Mouse (Mus musculus) adrenal gland, adult (tissue): ENCODE measurements around the gene Arid1b.
"Not testable (repeated sequence)": the region's sequence is repeated elsewhere in the genome, so short reads cannot be mapped to it uniquely, and the experiment has no call there.

Experiments used
- DNase-seq, 2 experiments: peaks; one replicate each; pipeline ENCODE4 v3.0.0; 2022 to 2023; ENCODE audit warnings: low spot score in 1 of 2; ENCODE audit not compliant: inconsistent age in 2 of 2

Arid1b gene

DNA sequence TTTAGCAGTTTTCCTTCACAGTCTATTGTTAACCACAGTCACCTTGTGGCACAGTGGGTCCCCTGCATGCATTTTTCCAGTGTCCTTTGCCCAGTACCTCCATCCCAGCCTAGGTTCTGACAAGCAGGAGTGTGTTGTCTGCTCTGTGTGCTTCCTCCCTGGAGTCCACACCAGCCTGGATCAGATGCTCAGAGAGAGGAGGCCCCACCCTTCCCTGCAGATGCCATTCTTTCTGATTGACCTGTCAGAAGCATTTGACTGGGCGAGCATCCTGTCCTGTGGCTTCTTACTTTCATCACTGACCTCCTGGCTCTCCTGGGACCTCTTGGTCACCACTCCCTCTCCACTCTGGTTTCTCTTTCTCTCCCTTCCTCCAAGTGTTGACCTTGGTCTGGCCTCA lies 113.9 kb downstream of the Arid1b start:
- DNase-seq, result no peak

DNA sequence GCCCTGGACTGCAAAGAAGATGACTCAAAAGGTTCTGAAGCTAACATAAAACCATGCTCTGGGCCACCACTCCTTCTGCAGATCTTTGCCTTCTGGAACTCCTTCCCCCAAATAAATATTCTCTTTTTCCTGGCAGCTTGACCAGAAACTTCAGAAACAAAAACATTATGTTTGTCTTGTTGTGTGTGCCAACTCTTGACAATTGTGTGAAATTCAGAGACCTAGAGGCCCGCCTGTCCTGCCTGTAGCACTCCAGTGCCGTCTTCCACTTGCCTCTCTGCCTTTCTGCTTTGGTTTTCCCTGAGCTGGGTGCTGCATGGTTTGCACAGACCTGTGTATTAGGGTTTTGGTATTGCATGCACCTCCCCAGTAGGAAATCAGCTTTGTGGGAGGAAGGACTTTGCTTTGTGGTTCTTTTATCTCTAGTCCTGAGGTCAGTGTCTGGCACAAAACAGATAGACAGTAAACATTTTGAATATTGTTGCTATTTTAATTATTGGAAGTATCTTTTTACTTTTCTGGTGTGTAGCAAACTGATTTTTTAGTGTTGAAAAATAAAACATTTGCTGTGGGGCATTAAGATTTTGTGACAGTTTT lies 114.5 kb downstream of the Arid1b start:
- peak in 1 of 2 experiments; percentile 57 for DNase-seq

DNA sequence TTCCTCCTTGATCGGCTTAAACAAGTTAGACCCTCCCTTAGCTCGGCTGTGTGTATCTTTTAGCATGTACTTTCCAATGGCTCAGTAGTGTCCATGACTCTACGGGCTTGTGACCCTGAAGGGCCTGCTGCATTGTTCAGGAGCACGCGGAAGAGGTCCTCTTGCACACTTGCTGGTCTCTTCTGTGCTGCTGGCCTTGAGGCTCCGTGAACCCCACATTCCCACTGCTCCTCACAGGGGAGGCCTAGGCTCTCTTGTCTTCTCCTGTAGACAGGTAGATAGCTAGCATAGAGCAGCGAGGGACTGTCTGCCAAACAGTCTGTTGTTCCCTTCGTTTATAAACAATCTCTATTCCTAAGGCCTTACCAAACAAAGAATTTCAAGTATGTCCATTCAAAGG lies 115.2 kb downstream of the Arid1b start:
- DNase-seq, result peak in 1 of 2 experiments; percentile 66

DNA sequence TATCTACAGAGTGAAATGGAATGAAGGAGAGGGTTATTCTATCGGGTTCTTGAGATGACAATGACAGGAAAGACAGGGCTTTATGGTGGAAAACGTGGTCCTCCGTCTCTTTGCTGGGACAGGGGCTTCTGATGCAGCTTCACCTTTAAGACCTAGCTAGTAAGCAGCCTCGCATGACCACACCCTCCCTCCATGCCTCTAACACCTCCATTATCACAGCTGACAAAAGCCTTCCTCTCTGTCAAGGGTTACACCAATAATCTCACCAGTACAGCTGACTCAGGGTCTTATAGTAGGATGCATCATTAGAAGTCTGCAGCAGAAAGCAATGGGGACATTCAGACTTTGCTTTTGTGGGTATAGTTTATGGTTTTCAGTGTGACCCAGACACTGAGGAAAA lies 116.0 kb downstream of the Arid1b start:
- DNase-seq, result no peak

DNA sequence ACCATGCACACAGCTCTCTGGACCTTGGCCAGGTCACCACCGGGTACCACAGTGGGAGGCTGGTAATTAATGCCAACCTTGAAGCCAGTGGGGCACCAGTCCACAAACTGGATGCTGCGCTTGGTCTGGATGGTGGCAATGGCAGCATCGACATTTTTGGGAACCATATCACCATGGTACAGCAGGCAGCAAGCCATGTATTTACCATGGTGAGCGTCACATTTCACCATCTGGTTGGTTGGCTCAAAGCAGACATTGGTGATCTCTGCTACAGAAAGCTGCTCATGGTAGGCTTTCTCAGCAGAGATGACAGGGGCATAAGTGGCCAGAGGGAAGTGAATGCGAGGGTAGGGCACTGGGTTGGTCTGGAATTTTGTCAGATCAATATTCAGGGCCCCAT lies 116.8 kb downstream of the Arid1b start:
- DNase-seq, result not testable (repeated sequence)

DNA sequence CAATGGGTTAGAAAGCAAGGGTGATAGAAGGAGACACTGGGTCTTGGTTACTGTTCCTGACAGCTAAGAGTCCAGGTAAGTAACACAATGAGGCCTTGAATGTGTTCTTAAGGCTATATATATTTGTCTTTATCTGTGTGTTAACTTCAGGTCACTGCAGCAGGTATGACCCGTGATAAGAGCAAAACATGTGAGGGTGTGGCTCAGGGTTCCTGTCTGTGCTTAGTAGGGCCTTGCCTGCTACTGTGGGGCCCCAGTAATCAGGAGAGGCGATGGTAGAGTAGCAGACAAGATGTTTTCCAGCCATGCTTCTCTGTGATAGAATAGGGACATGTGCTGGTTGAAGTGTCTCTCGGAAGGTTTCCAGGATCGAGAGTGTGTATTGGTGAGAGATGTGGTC lies 118.0 kb downstream of the Arid1b start:
- no peak for DNase-seq

DNA sequence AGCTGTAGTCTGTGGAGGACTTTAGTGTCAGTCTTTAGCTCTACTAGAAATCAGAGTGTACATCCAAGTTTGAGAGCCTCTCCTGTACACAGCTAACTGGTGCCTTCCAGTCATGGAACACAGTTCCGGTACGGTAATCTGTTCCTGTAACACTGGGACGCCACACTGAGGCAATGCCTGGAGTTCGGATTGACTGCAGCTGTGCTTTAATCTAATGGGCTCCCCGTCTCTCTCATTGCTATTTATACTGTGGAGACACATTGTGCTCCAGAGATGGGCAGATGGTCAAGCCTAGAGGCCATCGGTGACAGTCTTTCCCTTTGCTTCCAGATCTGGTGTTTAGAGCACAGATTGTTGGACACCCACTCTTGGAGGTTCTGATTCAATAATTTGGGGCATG lies 121.8 kb downstream of the Arid1b start:
- DNase-seq, result no peak

DNA sequence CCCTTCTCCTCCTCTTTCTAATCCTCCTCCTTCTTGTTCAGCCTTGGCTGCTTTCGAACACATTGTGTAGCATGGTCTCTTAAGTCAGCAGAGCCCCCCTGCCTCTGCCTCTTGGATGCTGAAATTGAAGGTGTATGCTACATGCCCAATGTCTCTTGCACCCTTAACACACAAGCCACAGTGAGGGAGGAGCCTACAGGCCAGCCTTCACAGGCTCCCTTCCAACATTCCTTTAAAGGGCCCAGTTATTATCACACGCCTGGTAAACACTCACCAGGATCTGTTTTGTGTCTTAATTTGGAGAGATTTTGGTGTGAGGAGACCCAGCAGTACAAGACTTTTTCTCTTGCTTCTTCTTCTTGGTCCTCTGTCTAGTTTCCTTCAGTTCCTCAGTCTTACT lies 122.9 kb downstream of the Arid1b start:
- DNase-seq, result no peak

DNA sequence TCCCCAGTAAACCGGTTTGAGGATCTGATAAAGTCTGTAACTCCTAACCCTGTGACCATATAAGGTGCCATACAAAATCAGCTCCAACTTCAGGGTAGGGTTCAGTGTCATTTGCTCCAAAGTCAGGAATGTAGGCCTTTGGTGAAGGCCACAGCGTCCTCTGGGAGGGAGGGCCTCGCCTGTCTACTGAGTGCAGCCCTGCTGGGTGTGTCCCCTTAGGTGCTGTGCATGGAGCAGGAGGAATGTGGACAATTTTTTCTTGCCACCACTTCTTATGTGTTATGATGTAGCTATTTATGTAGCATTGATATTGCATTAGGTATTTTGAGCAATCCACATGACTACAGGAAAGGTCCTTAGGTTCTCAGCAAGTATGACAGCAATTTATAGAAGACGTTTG lies 124.0 kb downstream of the Arid1b start:
- peak in 1 of 2 experiments; percentile 65 for DNase-seq

DNA sequence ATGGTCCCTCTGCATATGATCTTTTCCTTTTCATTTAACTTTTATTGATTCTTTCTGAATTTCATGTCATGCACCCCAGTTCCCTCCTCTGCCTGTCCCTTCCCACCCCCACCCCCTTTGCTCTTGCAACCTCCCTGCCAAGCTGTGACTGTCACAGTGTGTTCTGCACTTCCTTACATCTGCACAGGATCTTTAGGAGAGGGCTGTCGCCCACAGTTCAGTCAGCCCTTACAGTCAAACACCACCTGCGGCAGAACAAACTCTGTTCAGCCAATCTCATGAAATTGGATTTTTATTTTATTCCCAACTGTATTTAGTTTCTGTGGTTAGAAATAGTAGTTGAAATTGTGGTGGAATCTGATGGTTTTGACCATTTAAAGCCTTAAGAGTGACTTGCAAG lies 130.5 kb downstream of the Arid1b start:
- no peak for DNase-seq

DNA sequence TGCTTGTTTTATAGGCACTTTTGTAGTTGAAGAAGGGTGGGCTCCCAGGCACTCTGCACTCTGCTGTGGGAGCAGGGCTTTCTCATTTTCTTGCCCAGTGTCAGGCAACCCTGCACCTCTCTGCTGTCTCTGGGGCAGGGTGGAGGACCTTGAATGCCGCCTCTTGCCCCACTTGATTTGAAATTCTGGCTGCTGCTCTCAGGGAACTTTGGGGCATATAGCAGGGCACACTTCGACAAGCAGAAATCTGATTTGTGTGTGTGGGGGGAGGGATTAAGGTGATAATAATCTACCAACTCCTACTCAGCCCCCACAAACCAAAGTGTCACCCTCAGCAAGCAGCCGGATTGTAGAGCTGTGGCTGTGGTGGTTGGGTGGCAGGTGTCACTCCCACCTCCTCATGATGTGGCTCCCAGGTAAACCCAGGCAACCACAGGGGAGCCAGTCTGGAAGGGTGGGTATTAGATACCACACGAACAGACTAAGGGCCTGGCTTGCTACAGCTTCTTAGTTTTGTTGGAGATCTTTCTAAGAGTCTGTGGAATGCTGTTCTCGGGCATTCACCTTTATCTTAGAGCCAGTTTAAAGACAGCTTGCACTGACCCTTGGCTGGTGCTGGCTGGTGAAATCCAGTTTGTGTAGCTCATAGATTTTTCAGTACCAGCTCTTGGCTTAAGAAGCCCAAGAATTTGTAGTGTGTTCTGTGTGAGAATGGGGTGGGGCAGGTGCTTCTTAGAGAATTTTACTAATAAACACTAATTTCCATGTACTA lies 131.1 kb downstream of the Arid1b start:
- peak in 1 of 2 experiments; percentile 60 for DNase-seq

DNA sequence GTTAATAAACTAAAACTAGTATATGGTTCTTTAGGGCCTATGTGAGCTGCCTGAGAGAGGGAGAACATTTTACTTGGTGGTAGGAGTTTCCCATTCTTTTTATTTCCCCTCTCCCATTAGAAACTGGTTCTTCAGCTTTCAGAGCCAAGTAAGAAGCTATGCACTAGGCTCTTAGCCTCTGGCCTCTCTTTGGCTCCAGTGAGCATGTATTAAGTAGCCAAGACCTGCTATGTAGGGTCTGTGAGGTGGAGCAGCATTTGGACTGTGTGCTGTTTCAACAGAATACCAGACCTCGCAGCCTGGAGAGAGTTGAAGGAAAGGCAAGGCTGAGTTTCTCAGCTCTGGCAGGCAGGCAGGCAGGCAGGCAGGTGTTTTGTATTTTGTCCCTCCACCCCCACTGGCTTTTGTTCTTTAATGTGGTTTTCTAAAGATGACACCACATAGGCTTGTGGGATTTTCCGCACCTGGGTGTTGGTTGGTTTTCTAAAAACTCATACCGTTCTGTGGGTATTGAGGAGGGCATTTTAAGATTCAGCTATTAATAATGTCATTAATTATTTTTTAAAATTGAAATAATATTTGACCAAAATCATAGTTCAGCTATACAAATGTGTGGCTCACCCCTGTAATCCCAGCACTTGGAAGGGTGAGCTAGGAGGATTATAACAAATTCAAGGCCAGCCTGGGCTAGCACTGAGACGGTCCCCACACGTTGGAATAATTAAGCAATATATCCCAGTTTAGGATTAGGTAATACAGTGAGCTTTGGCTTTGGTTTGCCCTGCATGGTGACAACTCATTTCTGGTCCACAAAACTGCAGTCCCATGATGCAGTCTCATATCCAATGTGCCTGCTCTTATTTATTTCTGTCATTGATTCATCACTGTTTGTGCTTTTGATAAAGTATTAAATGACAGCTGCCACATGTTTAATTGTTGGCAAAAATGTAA lies 132.0 kb downstream of the Arid1b start:
- no peak for DNase-seq

DNA sequence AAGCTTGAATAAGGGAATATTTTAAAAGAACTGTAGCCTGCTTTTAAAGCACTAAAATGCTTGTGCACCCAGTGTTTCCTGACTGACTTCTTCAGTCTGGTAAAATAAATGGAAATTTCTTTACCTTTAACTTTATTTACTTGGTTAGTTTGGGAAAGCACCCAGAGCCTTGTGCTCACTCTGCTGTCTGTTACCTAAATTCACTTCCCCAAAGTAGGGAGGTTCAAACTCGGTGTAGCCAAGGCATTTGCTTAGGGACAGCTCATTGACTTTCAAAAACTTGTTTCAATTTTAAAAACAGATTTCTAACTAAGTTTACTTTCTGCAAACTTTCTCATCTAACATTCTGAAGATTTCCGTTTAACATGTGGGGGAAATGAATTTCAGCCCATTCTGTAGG lies 135.5 kb downstream of the Arid1b start:
- DNase-seq, result no peak

DNA sequence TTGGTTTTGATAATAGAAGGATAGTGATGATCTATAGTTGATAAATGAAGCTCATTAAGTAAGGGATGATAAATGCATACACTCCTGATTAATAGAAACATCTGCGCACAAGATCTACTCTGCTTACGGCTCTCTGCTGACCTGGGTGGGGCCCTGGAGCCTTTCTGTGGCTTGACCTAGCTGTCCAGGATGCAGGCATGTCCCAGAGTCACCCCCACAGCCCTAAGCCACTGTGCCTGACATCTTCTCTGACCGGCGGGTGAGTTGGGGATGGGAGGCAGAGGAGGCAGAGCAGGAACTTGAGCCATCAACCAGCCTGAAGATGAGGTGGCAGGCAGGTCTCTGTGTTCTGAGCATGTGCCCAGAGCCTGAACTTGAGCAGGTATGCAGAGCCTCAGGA lies 136.0 kb downstream of the Arid1b start:
- DNase-seq, result peak in 1 of 2 experiments; percentile 12

DNA sequence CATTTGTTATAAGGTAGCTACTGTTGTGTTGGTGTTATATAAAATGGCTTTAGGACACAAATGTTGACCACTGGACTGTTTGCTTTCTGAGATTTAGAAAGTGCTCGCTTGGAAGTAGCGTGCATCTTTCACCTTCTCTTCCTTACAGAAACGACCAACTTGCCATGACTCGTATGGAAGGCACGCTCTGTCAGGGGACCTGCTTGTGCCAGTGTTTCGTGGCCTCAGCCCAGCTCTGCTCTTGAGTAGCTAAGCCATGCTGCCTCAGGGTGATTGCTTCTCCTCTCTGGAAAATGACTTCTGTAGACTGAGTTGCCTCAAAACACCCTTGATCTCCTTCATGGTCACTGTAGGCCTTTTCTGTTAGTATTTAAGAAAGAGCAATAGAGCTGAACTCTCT lies 137.6 kb downstream of the Arid1b start:
- DNase-seq, result no peak

DNA sequence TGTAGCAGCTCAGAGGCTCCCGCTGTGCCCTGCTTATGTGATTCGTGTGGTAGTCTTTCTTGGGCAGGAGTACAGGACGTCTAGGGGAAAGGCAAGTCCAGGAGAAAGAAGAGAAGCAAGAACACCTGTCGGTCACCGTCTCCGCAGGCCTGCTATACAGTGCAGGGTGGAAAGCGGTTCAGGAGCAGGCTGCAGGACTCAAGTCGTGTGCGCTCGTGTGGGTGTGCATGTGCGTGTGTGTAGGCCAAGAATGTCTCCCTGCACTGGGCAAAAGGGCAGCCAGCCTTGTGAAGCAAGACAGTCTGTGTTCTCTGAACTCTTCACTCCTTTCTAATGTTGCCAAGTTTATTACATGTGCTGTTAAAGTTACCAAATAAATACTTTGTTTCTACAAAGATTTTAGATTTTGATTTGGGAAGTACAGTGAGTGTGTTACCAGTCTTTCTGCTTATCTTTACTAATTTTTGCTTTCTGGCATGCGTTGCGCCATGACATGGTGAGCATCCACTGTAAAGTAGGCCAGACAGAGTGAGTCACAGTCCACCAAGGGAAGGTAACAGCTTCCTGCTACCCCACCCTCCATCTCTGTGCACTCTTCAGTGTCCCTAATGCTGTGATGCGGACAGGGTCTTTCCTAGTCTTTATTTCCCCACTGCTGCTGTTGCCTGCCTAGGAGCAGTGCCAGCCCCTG lies 138.3 kb downstream of the Arid1b start:
- peak; percentile 58 to 82 for DNase-seq

DNA sequence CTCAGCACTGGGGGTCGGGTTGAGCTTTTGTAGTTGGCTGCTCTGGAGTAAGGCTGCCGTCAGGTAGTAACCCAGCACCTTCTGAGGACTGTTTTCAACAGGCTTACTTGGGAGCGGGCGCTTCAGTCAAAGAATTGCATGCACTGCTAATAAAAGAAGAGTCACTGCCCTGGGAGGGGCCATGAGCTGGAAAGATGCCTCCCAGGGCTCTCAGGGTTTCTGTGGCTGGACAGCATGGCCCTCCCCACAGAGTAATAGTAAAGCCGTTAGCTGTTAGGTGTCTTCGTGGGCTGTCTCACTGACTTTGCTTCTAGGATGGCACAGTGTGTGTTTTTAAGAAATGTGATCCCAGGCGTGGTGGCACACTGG lies 138.8 kb downstream of the Arid1b start:
- DNase-seq, result no peak

DNA sequence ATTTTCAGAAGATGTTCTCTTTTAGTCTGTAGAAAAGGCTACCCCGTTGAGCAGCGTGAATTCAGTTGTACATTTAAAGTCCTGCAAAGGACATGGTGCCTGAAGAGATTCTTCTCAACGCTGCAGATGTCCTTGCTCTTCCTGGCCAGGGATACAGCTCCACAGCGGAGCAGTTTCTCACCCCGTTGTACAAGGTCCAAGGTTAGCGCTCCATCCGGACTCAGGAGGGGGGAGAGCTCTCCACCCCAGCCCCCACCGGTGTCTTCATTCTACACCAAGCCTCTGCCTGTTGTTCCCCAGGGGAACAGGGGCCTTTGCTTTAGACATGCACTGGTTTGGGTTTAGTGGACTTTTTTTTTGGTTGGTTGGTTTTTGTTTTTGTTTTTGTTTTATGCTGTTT lies 139.7 kb downstream of the Arid1b start:
- DNase-seq, result peak; percentile 80 to 84

DNA sequence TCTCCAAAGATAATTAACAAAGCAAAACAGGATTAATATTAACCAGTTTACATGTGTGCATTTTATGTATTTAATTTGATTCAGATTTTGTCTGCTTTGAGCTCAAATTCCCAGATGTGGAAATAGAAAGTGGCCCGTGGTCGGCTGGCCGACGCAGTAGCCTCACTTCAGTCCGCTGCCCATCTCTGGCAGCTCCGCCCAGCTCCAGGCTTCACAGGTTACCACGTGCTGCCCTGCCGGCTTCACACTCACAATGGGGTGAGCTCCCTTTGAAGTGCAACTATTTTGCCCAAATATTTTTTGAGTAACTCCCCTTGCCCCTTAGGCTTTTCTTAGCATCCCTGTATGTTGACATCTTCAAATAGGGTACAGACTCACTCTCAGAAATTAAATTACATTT lies 140.1 kb downstream of the Arid1b start:
- DNase-seq, result peak; percentile 45 to 72

DNA sequence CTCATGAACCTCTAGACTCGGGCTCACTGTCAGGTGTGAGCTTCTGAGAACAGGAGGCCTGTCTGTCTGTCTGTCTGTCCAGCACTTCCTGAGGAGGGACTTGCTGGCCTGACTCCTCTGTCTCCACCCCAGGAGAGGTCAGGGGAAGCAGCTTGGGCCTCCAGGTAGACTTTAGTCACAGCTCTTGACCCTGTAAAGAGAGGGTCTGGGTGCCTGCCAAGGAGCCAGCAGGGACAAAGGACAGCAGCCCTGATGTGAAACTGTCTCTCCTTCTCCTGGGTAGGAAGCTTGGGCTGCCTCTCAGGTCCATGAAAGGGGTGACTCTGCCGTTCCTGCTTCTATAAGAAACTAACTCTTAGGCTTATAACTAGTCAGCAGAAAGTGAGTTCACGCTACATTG lies 143.8 kb downstream of the Arid1b start:
- peak; percentile 64 to 80 for DNase-seq

DNA sequence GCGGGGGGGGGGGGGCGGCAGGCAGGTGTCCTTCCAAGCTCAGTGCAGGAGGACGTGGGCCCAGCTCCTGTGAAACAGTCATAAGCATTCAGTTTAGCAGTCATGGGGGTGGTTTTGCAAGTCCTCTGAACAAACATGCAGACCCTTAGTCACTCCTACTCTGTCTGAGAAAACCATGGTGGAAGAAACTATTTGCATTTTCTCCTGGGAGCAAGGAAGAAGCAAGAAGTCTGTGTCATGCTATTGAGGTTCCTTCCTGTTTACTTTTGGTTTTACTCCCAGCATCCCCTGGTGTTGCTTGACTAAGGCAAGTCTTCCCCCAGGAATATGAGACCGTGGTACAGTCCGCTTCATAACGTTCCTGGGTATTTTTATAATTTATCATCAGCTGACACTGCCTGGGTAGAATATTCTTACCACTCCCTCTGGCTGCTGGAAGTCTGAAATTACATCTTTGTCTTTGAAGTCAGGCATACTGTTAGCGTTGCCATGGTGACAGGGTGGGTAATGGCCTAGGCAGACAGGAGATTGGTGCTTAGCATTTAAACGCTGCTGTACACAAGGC lies 144.6 kb downstream of the Arid1b start:
- DNase-seq, result peak; percentile 70 to 89
